Comparison of ENCODE assay signal across 9 mouse cellular contexts in genomic region chr5:142963003-142963704, GRCm38 (mm10). TPM values are rescaled to one million over a fixed set of nuclear protein-coding genes. Genes with fewer than 3 reads are reported as not detected.
DNase-seq lines count a peak whose midpoint lies in the region; ATAC-seq and TF ChIP-seq lines count a peak whose summit lies in the region.
"Had no signal": no experiment of that assay in that cellular context is flagged by ENCODE, and none has a peak within 500 bp of the region (broad histone marks: within the 10 kb centered on the region; RNA-seq: fewer than 3 reads in every experiment).

No protein-coding gene starts in this region.

- H3K36me3 ChIP-seq in embryonic facial prominence, embryonic 14.5 days (ENCODE audit: control insufficient read depth, insufficient read depth, low read length), result peaks cover 26% of the 10 kb centered on the region
- 0 out of 2 replicates have a peak, but pooled peaks cover 3% of the 10 kb centered on the region for H3K36me3 ChIP-seq in heart, embryonic 15.5 days
- no peaks in the 10 kb centered on the region; the same call in 1 of the 2 replicates for H3K36me3 ChIP-seq in stomach, embryonic 15.5 days
- H3K36me3 ChIP-seq: G1E had no signal

- H3K9ac ChIP-seq in embryonic facial prominence, embryonic 14.5 days (ENCODE audit: low read depth, low read length), result peak overlapping the region; percentile 98
- peak overlapping the region; percentile 85; the same call in 1 of the 2 replicates for H3K9ac ChIP-seq in heart, embryonic 15.5 days
- H3K9ac ChIP-seq in stomach, embryonic 15.5 days, result peak overlapping the region; percentile 85; the same call in 1 of the 2 replicates

- no peaks in the 10 kb centered on the region for H3K9me3 ChIP-seq in embryonic facial prominence, embryonic 14.5 days (ENCODE audit: control insufficient read depth, low read length)
- no peaks in the 10 kb centered on the region for H3K9me3 ChIP-seq in heart, embryonic 15.5 days (replicated peaks)
- H3K9me3 ChIP-seq in stomach, embryonic 15.5 days, result no peaks in the 10 kb centered on the region

- DNase-seq in gastrocnemius, postnatal 10 days, result peak; percentile 68
- DNase-seq in gastrocnemius, adult 8-10 months (ENCODE audit: low spot score in 2 of 2), result no peak
- DNase-seq in embryonic facial prominence, embryonic 14.5 days (ENCODE audit: low spot score), result peak; percentile 88
- DNase-seq in layer of hippocampus, adult 2 months (ENCODE audit: low spot score in 2 of 2), result peak; percentile 65 to 72
- peak; percentile 35 for DNase-seq in lung, postnatal 36 days

- peak overlapping the region; percentile 99 for H3K4me3 ChIP-seq in embryonic facial prominence, embryonic 14.5 days (ENCODE audit: low read depth, low read length)
- H3K4me3 ChIP-seq in heart, embryonic 15.5 days, result peak overlapping the region; percentile 81
- H3K4me3 ChIP-seq in layer of hippocampus, adult 2 months, result peak overlapping the region; percentile 79
- peak overlapping the region; percentile 81 for H3K4me3 ChIP-seq in stomach, embryonic 15.5 days (replicated peaks)

- H3K27ac ChIP-seq in embryonic facial prominence, embryonic 14.5 days (replicated peaks; ENCODE audit: low read depth, low read length), result peak overlapping the region; percentile 99
- H3K27ac ChIP-seq in heart, embryonic 15.5 days, result peak overlapping the region; percentile 87
- H3K27ac ChIP-seq in layer of hippocampus, adult 2 months, result peak overlapping the region; percentile 85
- H3K27ac ChIP-seq in stomach, embryonic 15.5 days, result peak overlapping the region; percentile 97

- ATAC-seq in embryonic facial prominence, embryonic 14.5 days (ENCODE audit: low read depth), result peak; percentile 34
- no peak for ATAC-seq in heart, embryonic 15.5 days (replicated peaks; ENCODE audit: insufficient number of reproducible peaks, insufficient read depth, low FRiP score, low read depth)
- peak; percentile 16; the same call in 1 of the 2 replicates for ATAC-seq in stomach, embryonic 15.5 days (ENCODE audit: insufficient read depth, low FRiP score, low read depth)
- no peak for ATAC-seq in cerebellum, adult (ENCODE audit: insufficient number of reproducible peaks, low FRiP score, low TSS enrichment)

- H3K4me1 ChIP-seq in embryonic facial prominence, embryonic 14.5 days (ENCODE audit: control insufficient read depth, insufficient read depth, low read length), result peaks cover 24% of the 10 kb centered on the region
- H3K4me1 ChIP-seq in heart, embryonic 15.5 days (replicated peaks), result peaks cover 50% of the 10 kb centered on the region
- peaks cover 25% of the 10 kb centered on the region for H3K4me1 ChIP-seq in stomach, embryonic 15.5 days

- WGBS in embryonic facial prominence, embryonic 14.5 days, result 7% methylated on average over 13 of the region's 13 CpGs
- 21% methylated on average over 13 of the region's 13 CpGs for WGBS in heart, embryonic 15.5 days
- WGBS in stomach, embryonic 15.5 days, result 7% methylated on average over 13 of the region's 13 CpGs

- no peak for TF ChIP-seq CTCF in layer of hippocampus, adult 2 months (conservative IDR thresholded peaks at IDR 0.05)

- peak overlapping the region; percentile 92 for H3K4me2 ChIP-seq in embryonic facial prominence, embryonic 14.5 days (ENCODE audit: low read depth, low read length)
- H3K4me2 ChIP-seq in heart, embryonic 15.5 days, result peak overlapping the region; percentile 94
- H3K4me2 ChIP-seq in stomach, embryonic 15.5 days, result peak overlapping the region; percentile 79

- H3K27me3 ChIP-seq in embryonic facial prominence, embryonic 14.5 days (replicated peaks; ENCODE audit: control insufficient read depth, insufficient read depth, low read length), result no peaks in the 10 kb centered on the region
- peaks cover 4% of the 10 kb centered on the region; the same call in 1 of the 2 replicates for H3K27me3 ChIP-seq in heart, embryonic 15.5 days
- no peaks in the 10 kb centered on the region for H3K27me3 ChIP-seq in stomach, embryonic 15.5 days (replicated peaks)

RNA-seq across cellular contexts. Expression of gene Fscn1, which starts 3.0 kb away (rescaled TPM):
- 100 to 1,000 TPM in 1 of 2 experiments, 10 to 100 TPM in 1; 94.0 to 121 TPM for total RNA-seq in gastrocnemius, postnatal 10 days (2021)
- 1 to 10 TPM; 3.0 to 7.9 (median 5.0) TPM for total RNA-seq in gastrocnemius, adult 8-10 months (2022)
- 338 and 413 TPM in 2 replicates for polyA plus RNA-seq in embryonic facial prominence, embryonic 14.5 days (2014; fragmentation: Nextera tagmentation; extraction: Ambion mirVana)
- 108 and 137 TPM in 2 replicates for polyA plus RNA-seq in heart, embryonic 15.5 days (2015; fragmentation: Nextera tagmentation; extraction: Ambion mirVana)
- total RNA-seq in layer of hippocampus, adult 2 months (2021), result 100 to 1,000 TPM; 172 to 173 TPM
- polyA plus RNA-seq in stomach, embryonic 15.5 days (2015; fragmentation: Nextera tagmentation; extraction: Ambion mirVana), result 181 and 185 TPM in 2 replicates
- total RNA-seq: G1E had no signal
- polyA plus RNA-seq: G1E had no signal

RNA-seq across cellular contexts. Expression of gene Actb, which starts 56.6 kb away (rescaled TPM):
- 1,000 to 10,000 TPM; 1,451 to 1,869 TPM for total RNA-seq in gastrocnemius, postnatal 10 days (2021)
- 100 to 1,000 TPM; 301 to 406 (median 351) TPM for total RNA-seq in gastrocnemius, adult 8-10 months (2022)
- polyA plus RNA-seq in embryonic facial prominence, embryonic 14.5 days (2014; fragmentation: Nextera tagmentation; extraction: Ambion mirVana), result 12,527 and 12,883 TPM in 2 replicates
- 5,943 and 6,493 TPM in 2 replicates for polyA plus RNA-seq in heart, embryonic 15.5 days (2015; fragmentation: Nextera tagmentation; extraction: Ambion mirVana)
- total RNA-seq in layer of hippocampus, adult 2 months (2021), result 1,000 to 10,000 TPM; 3,149 to 3,251 TPM
- 14,327 and 14,357 TPM in 2 replicates for polyA plus RNA-seq in stomach, embryonic 15.5 days (2015; fragmentation: Nextera tagmentation; extraction: Ambion mirVana)

Comparison
In these comparisons a context has a peak if more than half of its experiments do, and no peak if none do; other contexts are left out.
1. DNase-seq: peak in gastrocnemius, postnatal 10 days (single experiment), embryonic facial prominence, embryonic 14.5 days (single experiment), layer of hippocampus, adult 2 months (2 of 2) and lung, postnatal 36 days (single experiment); none in gastrocnemius, adult 8-10 months (0 of 2).
2. RNA of gene Fscn1, which starts 3.0 kb away (total RNA-seq): 172 to 173 TPM in layer of hippocampus, adult 2 months and 94.0 to 121 TPM in gastrocnemius, postnatal 10 days; 3.0 to 7.9 TPM in gastrocnemius, adult 8-10 months; every median in the first group is over 10 times any median in the second.
3. ATAC-seq: peak in embryonic facial prominence, embryonic 14.5 days (single experiment) and stomach, embryonic 15.5 days (single experiment); none in heart, embryonic 15.5 days (single experiment) and cerebellum, adult (single experiment).
4. Peak in every context shown above with its lines, with median percentiles within 50 percentile points of each other: H3K27ac ChIP-seq, H3K4me2 ChIP-seq, H3K4me3 ChIP-seq and H3K9ac ChIP-seq.